Mouse (Mus musculus) adrenal gland, postnatal 4 days (tissue): ENCODE data around the gene Caln1. TPM values are rescaled to one million over a fixed set of nuclear protein-coding genes. Genes with fewer than 3 reads are reported as not detected.
A peak's percentile ranks its signal among the peaks of the same experiment; 100 is the strongest.

Experiments used
- DNase-seq, 2 experiments: peaks; one replicate each; pipeline ENCODE4 v3.0.0; 2021 to 2022; ENCODE audit warnings: low spot score in 2 of 2, mixed read lengths in 2 of 2
- total RNA-seq, 2 experiments: library from RNA; stranded (reverse); gene quantifications; 2 replicates each; pipeline ENCODE4 v1.2.3; 2021

Caln1 gene
- total RNA-seq, 2 experiments from 2014 or later, result 46.1 to 47.0 TPM

DNA sequence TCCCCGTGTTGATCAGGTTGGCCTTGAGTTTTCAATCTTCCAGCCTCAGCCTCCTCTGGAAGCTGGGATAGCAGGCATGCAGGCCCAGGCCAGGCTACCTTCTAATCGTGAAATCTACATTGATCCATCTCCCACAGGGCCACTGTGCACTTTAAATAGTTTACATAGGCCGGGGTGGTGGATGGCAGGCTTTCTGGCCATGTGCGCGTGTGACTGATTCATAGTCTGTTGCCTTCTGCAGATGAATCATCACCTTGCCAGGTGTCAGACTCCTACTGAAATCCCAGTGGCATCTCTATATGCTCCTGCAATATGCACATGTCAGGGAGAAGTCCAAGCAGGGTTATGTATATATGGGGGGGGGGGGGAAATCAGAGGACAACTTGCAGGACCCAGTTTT, 428.5 kb downstream of the Caln1 start:
- no peak for DNase-seq

DNA sequence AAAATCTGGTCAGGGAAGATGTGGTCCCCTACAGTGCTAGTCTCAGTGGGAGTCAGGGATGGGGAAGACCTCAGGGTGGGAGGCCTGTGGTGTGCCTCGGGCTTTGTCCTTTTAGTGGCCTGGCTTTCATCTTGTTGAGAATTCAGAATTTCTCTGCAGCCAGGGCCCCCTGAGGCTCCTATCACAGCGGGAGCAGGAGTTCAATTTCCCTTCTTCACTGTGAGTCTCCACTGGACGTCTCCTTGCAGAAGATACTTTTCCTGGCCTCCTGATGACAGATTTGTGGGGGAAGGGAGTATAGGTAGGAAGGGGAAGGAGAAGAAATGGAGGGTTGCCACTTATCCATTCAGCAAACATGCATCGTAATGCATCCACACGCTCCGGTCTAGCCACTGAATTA, 441.1 kb downstream of the Caln1 start:
- DNase-seq, result no peak

DNA sequence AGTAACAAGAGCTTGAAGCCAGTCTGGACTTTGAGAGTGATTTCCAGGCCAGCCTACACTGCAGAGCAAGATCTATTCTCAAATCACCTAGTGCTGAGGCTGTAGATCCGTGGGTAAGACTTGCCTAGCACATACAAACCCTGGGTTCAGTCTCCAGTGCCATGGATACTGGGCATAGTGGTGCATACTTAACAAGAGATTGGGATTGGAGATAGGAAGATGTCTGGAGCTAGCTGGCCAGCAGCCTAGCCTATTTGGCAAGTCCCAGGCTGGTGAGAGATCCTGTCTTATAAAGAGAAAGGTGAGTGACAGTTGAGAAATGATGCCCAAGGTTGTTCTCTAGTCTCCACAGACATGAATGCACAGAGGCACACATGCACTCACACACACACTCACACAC, 441.6 kb downstream of the Caln1 start:
- DNase-seq, result no peak

DNA sequence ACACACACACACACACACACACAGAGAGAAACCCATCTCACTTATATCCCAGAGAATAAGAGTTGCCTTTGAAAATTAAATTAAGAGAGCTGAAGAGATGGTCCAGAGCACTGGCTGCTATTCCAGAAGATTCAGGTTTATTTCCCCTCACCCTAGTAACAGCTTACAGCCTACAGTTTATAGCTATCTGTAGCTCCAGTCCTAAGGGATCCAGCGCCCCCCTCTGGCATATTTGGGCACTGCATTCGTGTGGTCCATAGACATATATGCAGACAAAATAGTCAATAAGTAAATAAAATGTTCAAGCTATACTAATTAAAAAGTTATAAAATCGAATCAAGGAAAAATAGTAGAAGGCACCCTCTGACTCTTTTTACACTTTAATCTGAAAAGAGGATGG, 442.0 kb downstream of the Caln1 start:
- peak in 1 of 2 experiments; percentile 20 for DNase-seq

DNA sequence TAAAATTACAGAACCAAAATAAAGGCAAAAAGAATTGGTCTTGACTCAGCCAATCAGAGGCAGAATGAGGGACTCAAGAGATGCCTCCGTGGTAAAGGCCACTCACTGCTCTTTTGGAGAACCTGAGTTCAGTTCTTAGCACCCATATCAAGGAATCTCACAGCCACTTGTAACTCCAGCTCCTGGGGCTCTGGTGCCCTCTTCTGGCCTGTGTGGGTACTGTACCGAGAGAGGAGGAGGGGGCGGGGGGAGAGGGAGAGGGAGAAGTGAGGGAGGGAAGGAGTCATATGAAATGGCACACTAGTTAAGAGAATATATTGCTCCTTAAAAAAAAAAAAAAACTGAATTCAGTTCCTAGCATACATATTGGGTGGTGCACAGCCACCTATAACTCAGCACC, 442.7 kb downstream of the Caln1 start:
- no peak for DNase-seq

DNA sequence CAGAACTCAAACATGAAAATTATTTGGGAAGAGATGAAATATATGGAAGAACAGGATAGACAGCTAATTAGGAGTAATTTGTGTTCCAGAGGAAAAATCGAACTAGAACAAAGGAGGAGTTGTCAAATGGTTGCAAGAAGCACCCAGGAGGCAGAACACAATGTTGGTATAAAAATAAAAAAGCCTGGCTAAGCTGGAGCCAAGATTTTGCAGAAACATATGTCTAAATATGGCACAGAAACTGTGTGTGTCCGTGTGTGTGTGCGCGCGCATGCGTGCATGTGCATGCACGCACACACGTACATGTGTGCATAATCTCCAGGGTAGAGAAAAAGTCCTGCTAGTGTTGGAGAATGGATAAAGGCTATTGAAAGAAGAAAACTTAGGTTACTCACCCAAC, 443.3 kb downstream of the Caln1 start:
- DNase-seq, result no peak

DNA sequence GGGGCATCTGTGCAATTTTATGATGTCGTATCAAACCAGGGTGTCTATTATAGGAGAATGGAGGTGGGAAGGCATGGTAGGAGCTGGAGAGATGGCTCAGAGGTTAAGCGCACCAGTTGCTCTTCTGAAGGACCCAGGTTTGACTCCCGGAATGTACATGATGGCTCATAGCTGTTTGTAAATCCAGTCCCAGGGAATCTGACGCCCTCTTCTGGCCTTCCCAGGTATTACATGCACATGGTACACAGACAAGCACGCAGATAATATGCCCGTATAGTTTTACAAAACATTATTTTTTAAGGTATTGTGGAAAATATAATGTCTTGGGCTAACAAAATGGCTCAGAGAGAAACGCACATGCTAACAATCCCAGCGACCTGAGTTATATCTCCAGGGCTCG, 443.8 kb downstream of the Caln1 start:
- DNase-seq, result no peak

DNA sequence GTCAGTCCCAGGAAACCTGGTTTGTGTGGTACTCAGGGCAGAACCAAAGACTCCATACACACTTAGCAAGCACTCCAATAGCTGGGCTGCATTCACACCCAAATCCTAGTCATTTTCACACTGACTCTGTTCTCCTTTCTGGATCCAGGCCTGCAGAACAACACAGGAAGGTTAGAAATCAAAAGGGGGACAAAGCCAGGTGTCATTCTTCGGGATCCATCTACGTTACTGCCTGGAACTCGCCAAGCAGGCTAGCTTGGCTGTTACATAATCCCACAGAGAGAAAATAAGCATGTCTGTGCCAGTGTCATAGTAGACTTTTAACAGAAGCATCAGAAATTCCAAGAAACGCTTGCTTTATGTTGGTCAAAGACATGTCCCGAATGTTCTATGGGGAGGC, 446.1 kb downstream of the Caln1 start:
- no peak for DNase-seq

DNA sequence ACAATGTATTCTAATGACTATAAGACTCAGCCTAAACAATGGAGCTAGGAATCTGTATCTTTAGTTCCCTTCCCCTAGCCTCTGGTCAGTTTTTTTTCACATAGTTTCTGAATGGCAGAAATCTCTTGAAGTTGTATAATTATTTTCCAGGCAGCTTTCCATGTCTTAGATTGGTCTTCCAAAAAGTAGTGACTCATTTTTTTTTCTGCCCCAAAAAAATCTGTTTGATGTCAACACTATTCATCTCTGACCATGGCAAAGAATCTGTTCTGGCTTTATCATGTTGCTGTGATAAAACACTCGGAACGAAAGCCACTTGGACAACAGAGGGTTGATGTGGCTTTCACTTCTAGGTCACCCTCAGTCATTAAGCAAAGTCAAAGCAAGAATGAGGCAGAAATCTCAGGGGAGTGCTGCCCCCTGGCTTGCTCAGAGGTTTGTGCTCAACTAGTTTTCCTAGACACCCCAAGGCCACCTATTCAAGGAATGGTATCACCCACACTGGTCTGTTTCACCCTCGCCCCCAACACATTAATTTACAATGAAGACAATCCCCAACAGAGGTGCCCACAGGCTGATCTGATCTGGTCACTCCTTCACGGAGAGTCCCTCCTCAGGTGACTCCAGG, 450.9 kb downstream of the Caln1 start:
- DNase-seq, result no peak

DNA sequence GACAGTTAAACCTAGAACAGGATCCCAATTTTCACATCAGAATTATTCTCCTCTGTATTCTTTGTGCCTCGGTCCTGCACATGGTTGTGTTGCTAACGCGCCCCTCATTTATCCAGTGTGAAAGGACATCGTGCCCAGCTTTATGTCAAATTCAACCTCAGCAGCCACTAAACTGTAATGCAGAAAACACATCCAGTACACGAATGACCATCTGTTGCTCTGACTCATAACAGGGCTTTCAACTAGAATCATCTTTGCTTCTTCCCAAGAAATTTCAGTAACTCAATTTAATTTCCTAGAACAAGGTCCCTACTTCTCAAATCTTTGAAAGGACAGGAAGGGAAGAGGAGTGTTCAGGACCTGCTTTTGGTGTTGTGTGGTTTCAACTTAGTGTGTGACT, 451.4 kb downstream of the Caln1 start:
- DNase-seq, result no peak

DNA sequence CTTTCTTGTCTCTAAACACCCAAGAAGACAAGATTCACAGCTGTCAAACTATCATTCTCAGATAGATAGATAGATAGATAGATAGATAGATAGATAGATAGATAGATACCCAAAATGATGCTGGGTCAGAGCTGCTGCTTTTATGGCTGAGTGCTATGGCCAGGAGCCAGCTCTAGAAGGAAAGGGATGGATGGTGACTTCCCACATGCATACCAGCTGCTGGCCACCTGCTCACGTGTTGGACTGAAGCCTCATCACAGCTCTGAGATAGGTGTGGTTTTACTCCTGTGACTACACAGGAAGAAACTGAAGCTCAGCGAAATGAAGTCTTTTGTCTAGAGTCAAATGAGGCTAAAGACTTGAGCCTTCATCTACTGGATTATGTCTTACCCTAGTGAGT, 456.5 kb downstream of the Caln1 start:
- no peak for DNase-seq

DNA sequence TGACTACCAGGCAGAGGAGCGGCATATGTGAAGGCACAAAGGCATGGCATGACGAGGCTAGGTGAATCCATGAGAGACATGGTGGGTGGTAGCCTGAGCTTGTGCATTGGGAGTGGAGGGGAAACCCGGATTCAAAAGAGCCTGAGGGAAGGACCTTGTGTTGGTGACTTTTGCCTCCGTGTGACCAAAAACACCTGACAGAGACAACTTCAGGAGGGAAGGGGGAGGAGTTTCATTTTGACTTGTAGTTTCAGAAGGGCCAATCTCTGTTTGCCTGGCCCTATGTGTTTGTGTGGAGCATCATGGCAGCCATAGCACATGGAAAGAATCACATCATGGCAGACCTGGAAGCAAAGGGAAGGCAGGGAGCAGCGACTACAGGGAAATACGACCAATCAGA, 479.3 kb downstream of the Caln1 start:
- no peak for DNase-seq

DNA sequence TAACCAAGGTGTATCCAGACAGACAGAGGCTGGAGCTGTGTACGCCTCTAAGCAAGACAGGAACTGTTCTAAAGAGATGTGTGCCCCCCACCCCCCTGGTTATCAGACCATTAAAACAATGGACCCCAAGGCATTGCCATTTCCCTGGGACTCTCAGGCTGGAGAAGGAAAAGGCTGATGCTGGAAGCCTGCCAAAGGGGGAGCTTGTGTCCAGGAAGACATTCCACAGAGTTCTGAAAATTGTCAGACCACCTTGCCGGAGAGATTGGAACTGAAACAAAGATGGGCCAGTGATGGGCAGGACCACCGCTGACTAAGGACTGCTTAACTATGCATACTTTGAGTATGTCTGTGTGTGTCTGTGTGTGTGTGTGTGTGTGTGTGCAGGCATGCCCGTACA, 480.4 kb downstream of the Caln1 start:
- no peak for DNase-seq

DNA sequence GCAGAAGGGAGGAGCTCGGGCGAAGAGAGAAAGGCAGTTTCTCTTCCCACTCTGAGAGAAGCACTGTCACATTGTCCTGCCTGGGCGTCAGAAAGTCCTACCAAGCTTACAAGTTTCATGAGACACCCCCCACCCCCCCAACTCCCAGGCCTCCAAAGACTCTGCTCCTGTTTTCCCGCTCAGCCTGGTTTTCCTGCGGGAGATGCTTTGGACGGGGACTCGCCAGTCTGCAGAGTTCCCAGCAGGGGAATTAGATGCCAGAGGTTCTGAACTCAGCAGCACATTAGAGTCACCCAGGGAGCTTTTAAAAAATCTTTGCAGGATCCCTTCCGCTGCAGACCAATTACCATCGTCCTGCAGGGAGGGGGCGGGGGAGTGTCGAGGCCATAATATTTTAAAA, 482.9 kb downstream of the Caln1 start:
- DNase-seq, result no peak

DNA sequence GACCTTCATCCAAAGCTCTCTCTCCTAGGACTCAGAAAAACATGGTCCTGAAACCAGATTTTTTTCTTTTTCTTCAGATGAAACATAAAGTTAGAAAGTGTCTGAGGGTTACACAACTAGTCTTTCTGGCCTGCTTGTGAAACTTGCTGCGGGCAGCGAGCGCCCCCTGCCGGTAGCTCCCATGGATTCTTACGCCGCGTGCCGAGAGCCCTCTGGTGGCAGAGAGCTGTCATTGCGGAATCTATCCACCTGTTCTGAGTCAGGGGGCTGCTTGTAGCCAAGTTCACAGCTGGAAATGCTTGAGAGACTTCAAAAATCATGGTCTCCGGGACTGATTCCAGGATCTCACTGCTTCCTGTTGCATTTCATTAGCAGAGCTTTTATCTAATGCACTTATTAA, 484.1 kb downstream of the Caln1 start:
- DNase-seq, result peak; percentile 74 to 76

DNA sequence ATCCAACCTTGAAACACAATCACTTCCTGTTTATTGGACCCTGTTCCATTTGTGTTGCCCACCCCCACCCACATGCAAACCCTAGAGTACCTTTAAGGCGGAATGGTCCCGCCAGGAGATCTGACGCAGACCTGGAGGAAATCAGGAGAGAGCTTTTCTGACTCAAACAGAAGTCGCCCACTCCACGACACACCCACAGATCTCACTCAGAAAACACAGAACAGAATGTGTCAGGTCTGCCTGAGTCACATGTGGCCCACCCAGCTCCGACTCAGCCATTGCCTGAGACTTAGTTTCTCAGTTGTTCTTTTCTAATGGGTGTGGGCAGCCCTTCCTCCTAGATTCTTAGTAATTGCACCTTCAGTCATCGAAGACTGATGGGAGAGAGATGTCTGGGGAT, 485.2 kb downstream of the Caln1 start:
- DNase-seq, result no peak

DNA sequence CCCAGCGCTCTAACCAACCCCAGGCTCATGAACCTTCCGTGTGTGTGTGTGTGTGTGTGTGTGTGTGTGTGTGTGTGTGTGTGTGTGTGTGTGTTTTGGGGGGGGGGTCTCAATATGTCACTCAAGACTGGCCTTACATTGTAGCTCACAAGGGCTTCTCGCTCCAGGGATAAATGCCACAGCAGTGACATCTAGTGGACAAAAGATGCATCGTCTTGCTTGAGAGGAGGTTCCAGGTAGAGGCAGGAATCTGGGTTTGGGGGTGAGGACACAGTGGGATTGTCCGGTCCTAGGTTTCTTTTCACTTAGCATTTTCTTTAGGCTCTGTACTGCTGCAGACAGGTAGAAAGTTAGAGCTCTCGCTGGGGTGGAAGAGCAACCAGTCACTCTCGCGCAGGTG, 488.9 kb downstream of the Caln1 start:
- no peak for DNase-seq

DNA sequence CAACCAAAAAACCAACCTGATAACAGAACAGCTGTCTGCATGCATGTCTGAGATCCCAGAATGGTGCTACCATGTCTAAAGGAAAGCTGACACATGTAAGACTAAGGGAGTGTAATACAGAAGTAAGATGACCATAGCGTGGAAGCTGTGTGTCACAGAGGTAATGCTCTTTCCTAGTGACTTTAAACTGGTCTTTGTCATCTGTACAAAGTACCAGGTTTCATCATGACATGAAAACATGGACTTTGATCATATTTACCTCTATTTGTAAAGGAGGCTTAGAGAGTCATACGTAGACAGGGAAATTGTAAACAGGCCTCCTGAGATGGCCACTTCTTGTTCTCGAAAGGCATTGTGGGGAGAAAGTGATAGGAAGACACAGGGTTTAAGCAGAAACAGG, 489.5 kb downstream of the Caln1 start:
- no peak for DNase-seq

DNA sequence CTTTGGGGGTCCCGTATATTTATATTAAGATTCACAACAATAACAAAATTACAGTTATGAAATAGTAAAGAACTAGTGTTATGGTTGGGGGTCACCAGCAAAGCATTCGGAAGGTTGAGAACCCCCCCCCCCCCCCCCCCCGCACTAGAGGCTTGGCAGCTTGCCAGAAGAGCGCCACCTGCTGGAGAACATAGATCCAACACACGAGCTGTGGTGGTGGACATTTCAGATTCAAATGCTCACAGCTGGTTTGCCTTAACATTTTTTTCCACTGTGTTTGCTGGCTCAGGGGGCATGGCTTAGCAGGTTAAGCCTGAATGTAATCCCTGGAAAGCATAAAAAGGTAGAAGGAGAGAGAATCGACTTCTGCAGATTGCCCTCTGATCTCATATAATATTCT, 490.5 kb downstream of the Caln1 start:
- DNase-seq, result no peak

DNA sequence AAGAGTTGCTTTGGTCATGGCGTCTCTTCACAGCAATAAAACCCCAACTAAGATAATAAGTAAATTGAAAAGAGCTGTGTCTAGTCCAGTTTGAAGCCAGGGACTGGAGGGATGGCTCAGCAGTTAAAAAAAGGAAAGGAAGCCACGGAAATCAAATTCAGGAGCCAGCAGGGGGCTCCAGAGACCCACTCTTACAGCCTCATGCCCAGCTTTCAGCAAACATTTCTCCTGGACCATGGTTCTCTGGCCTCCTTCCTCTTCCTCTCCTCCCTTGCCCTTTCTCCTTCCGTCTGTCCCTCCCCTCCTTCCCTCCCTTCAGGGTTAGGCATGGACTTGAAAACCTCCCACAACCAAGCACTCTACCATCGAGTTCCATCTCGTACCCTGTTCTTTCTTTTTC, 493.0 kb downstream of the Caln1 start:
- DNase-seq, result no peak

DNA sequence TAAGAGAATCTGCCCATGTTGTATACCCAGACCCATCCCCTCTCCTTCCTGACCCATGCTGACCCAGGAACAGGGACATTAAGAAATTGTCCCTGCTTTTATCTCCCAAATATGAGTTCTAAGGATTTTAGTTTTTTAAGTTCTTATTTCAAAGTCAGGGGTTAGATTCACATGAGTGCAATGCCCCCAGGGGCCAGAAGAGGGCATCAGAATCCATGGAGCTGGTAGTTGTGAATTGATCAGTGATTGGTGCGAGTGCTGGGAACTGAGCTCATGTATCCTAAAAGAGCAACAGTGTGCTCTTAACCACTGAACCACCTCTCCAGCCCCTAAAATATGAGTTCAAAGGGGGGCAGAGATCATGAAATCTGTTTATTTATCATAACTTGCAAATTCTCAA, 500.6 kb downstream of the Caln1 start:
- DNase-seq, result no peak

DNA sequence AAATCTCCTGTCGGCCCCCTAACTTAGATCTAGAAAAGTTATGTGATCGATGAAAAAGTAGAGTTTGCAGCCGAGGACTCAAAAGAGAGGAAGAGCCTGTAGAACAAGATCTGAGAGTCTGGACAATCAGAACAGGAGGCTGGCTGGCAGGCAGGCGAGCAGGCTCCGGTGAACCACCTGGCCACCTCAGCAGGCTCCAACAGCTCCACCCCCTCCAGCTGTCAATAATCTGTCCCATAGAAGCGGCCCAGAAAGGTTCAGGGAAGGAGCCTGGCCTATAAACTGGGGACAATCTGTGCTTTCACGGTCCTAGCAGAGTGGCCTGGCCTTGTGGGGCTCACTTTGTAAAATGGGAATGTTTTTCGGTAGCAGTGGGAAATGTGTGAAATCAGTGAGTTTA, 501.8 kb downstream of the Caln1 start:
- no peak for DNase-seq

DNA sequence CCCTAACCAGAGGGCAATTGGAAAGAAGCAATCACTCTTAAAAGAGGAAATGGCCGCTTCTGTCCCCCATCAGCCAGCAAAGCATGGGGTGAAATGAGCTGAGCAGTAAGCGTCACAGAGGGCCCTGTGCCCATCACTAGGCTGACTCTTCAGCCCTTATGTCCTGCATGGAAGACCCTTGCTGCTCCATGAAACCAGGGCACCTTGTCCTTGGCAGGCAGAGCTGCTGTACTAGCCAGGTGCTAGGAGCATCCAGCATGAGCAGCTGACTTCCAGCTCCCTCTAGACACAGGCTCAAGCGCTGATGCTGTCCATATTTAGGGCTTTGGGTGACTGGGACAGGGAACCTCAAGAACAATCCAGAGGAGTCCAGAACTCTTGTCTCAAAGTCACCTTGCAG, 506.1 kb downstream of the Caln1 start:
- DNase-seq, result no peak

DNA sequence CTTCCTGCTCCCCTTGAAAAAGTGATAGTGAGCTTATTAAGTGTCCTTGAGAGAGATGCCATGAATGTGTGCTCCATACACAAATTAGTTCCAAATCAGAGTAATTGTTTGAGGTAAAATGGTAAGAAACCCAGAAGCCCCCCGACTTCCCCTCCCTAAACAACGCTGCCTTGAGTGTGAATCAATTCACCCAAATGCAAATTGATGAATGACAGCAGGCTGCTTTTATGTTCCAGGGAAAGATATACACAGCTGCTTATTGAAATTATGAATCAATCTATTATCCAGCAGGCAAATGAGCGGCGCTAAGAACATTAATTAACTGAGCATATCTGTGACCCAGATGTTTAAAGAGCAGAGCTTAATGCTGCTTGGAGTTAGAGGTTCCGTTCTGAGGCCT, 511.1 kb downstream of the Caln1 start:
- no peak for DNase-seq
